Comparison of ENCODE assay signal across 12 mouse cellular contexts in genomic region chr11:73193047-73193446, GRCm38 (mm10). TPM values are rescaled to one million over a fixed set of nuclear protein-coding genes. Genes with fewer than 3 reads are reported as not detected.
DNase-seq lines count a peak whose midpoint lies in the region; ATAC-seq lines count a peak whose summit lies in the region.
"Had no signal": no experiment of that assay in that cellular context is flagged by ENCODE, and none has a peak within 500 bp of the region (broad histone marks: within the 10 kb centered on the region; RNA-seq: fewer than 3 reads in every experiment).

No protein-coding gene starts in this region.

- intact Hi-C loops in heart, postnatal 10 days (cut with DNase I), result no loop called here

- peak; percentile 86 for ATAC-seq in megakaryocyte progenitor cell, adult 5-6 weeks (replicated peaks; ENCODE audit: poor library complexity)

- DNase-seq in heart, adult 11 months, result peak; percentile 96
- DNase-seq in heart, postnatal 10 days, result no peak
- peak; percentile 74 for DNase-seq in NIH3T3 (ENCODE audit: low read depth)
- DNase-seq in cerebellum, adult 8-10 months, result peak; percentile 60
- no peak for DNase-seq in thymus, postnatal 14 days
- no peak for DNase-seq in thymus, postnatal 0 days (ENCODE audit: low spot score)
- DNase-seq: heart, postnatal 36 days; kidney, postnatal 14 days; liver, embryonic 13.5 days; thymus, adult 18-20 months had no signal

RNA-seq across cellular contexts. Expression of gene Ctns, which starts 5.8 kb away (rescaled TPM):
- 10 to 100 TPM; 11.7 to 13.9 TPM for total RNA-seq in heart, postnatal 10 days (2021)
- 14.4 and 16.3 TPM in 2 replicates for total RNA-seq in megakaryocyte progenitor cell, adult 5-6 weeks (2015)
- 13.5 and 15.8 TPM in 2 replicates for total RNA-seq in megakaryocyte progenitor cell, adult 5-6 weeks (2017)
- polyA plus RNA-seq in thymus, postnatal 0 days (2015; fragmentation: Nextera tagmentation; extraction: Ambion mirVana), result 13.2 and 13.9 TPM in 2 replicates

RNA-seq across cellular contexts. Expression of gene Shpk, which starts 6.2 kb away (rescaled TPM):
- 1 to 10 TPM; 1.5 to 2.0 TPM for total RNA-seq in heart, postnatal 10 days (2021)
- 1.7 and 1.8 TPM in 2 replicates for total RNA-seq in megakaryocyte progenitor cell, adult 5-6 weeks (2015)
- 2.2 and 3.4 TPM in 2 replicates for total RNA-seq in megakaryocyte progenitor cell, adult 5-6 weeks (2017)
- polyA plus RNA-seq in thymus, postnatal 0 days (2015; fragmentation: Nextera tagmentation; extraction: Ambion mirVana), result 2.2 and 2.8 TPM in 2 replicates

RNA-seq across cellular contexts. Expression of gene Tax1bp3, which starts 16.2 kb away (rescaled TPM):
- total RNA-seq in heart, postnatal 10 days (2021), result 100 to 1,000 TPM in 1 of 2 experiments, 10 to 100 TPM in 1; 89.1 to 105 TPM
- total RNA-seq in megakaryocyte progenitor cell, adult 5-6 weeks (2015), result 6.7 and 10.0 TPM in 2 replicates
- 4.9 and 7.2 TPM in 2 replicates for total RNA-seq in megakaryocyte progenitor cell, adult 5-6 weeks (2017)
- 116 and 119 TPM in 2 replicates for polyA plus RNA-seq in thymus, postnatal 0 days (2015; fragmentation: Nextera tagmentation; extraction: Ambion mirVana)

RNA-seq across cellular contexts. Expression of gene Emc6, which starts 16.2 kb away (rescaled TPM):
- 10 to 100 TPM; 71.4 to 82.7 TPM for total RNA-seq in heart, postnatal 10 days (2021)
- total RNA-seq in megakaryocyte progenitor cell, adult 5-6 weeks (2015), result 78.9 and 81.7 TPM in 2 replicates
- 54.2 and 60.2 TPM in 2 replicates for total RNA-seq in megakaryocyte progenitor cell, adult 5-6 weeks (2017)
- 156 and 166 TPM in 2 replicates for polyA plus RNA-seq in thymus, postnatal 0 days (2015; fragmentation: Nextera tagmentation; extraction: Ambion mirVana)

RNA-seq across cellular contexts. Expression of gene P2rx5, which starts 32.8 kb away (rescaled TPM):
- 1 to 10 TPM; 7.4 to 8.1 TPM for total RNA-seq in heart, postnatal 10 days (2021)
- total RNA-seq in megakaryocyte progenitor cell, adult 5-6 weeks (2015), result not detected in 2 replicates
- not detected in 2 replicates for total RNA-seq in megakaryocyte progenitor cell, adult 5-6 weeks (2017)
- 0.33 and 0.51 TPM in 2 replicates for polyA plus RNA-seq in thymus, postnatal 0 days (2015; fragmentation: Nextera tagmentation; extraction: Ambion mirVana)
- polyA plus RNA-seq: intestine, embryonic 14.5 days had no signal

Comparison
In these comparisons a context has a peak if more than half of its experiments do, and no peak if none do; other contexts are left out.
1. DNase-seq: peak in heart, adult 11 months (single experiment), NIH3T3 (single experiment) and cerebellum, adult 8-10 months (single experiment); none in heart, postnatal 10 days (0 of 2), thymus, postnatal 14 days (single experiment) and thymus, postnatal 0 days (single experiment).
2. RNA of gene Tax1bp3, which starts 16.2 kb away (total RNA-seq): 89.1 to 105 TPM in heart, postnatal 10 days; 4.9 to 10.0 TPM in megakaryocyte progenitor cell, adult 5-6 weeks; every median in the first group is over 4 times any median in the second.